Mouse (Mus musculus): ENCODE measurements around the gene Ppp1r27. TPM values are rescaled to one million over a fixed set of nuclear protein-coding genes. Genes with fewer than 3 reads are reported as not detected.
A peak's percentile ranks its signal among the peaks of the same experiment; 100 is the strongest.

The Ppp1r27 gene
- total and polyA plus RNA-seq, 3 experiments, result 0.40 to 0.83 (median 0.79) TPM

GRCm38 (mm10) chr11:120545964-120546363 lies 5.0 kb downstream of the Ppp1r27 start:
- DNase-seq, result no peak

DNA sequence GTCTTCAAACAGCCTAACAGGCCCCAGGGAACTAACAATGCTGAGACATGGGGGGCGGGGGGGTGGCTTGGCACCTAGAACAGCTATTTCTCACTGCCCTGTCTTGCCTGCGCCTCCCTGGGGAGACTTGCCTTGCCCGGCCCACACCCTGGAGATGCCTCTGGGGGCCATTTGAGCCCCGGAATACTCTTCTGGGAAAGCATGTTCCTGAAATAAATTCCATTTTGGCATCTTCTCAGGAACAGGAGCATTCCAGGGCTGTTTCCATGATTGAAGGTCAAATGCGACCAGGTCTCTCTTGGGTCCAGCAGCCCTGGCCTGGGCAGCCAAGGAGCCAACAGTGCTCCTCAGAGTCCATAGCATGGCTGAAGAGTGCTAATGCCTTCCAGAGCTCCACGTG lies 8.6 kb downstream of the Ppp1r27 start:
- DNase-seq, result peak; percentile 28

- no peak for DNase-seq
Measured at GRCm38 (mm10) chr11:120541907-120542306, 9.0 kb downstream of the Ppp1r27 start.

DNA sequence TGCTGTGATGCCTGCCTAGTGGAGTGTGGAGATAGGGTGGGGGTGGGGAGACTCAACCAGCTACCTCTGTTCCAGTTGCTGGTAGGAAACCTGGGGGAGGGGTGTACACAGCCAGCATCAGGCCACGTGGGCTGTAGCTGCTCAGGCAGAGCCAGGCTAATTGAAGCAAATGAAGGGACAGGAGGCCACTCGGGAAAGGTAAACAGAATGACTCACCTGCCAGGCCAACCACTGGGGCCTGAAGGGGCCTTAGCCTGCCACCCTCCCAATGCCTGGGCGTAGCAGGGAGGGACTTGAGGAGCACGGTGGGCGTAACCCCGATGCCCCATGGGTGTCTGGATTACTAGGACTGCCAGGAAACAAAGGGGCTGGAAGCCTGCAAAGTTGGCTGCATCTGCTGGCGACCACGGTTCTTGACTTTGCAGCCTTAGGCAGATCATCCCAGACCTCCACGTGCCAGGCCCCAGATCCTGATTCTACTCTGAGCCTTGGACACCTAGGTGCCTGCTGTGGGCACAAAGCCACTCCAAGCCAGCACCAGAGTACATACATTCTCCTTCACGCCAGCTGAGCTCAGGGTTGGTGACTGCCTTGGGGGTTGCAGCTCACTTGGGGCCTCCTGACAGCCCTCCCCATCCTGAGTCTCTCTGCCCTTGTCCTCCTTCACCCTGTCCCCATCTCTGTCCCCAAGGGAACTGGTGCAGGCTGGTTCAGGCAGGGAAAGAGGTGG lies 11.5 kb downstream of the Ppp1r27 start:
- DNase-seq, result no peak

DNA sequence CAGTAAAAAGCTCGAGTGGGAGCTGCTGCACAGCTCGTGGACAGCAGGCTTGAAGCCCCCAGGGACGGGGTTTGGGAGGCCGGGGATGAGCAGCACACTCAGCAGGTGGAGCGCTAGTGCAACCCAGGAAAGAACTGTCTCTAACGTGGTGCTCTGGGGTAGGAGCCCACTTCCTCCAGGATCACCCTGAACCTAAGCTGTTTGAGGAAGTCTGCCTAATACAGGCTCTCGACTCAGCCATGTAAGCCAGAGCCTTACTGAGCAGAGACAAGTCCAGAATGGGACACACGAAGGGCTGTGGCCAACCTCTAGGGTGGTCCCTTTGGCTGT lies 12.0 kb downstream of the Ppp1r27 start:
- no peak for DNase-seq

- peak; percentile 75 for DNase-seq
Measured at GRCm38 (mm10) chr11:120538485-120538884, 12.4 kb downstream of the Ppp1r27 start.

DNA sequence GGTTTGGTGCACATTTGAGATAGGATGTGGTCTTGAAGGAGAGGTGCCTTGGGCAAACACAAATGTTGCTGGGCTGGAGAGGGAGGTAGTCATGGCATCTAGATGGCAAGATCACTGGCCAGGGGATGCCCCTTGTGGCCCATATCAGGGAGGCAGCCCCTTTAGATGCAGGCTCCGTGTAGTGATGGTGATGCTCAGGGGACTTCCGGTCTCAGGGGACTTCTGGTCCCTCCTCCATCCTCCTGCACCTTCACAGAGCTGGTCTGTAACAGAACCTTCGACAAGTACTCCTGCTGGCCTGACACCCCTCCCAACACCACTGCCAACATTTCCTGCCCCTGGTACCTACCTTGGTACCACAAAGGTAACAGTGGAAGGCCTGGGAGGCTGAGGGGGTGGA lies 15.1 kb downstream of the Ppp1r27 start:
- DNase-seq, result no peak

GRCm38 (mm10) chr11:120535145-120535544 lies 15.8 kb downstream of the Ppp1r27 start:
- no peak for DNase-seq

DNA sequence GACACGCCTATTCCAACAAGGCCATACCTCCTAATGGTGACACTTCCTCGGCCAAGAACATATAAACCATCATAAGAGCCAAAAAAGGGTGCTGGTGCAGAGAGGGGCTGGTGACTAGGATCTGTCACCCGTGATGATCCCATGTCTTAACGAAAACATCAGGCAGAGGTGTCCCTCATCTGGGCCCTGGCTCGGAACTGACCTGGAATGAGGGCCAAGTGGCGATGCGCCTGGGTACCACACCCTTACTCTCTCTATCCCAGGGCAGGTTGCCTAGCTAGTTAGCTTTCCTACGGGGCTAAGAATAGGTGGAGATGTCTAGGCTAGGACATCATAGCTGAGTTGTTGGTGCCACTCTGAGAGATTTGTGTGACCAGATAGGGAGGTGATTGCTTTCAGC lies 16.8 kb downstream of the Ppp1r27 start:
- no peak for DNase-seq

- DNase-seq, result no peak
Measured at GRCm38 (mm10) chr11:120531646-120532045, 19.3 kb downstream of the Ppp1r27 start.

DNA sequence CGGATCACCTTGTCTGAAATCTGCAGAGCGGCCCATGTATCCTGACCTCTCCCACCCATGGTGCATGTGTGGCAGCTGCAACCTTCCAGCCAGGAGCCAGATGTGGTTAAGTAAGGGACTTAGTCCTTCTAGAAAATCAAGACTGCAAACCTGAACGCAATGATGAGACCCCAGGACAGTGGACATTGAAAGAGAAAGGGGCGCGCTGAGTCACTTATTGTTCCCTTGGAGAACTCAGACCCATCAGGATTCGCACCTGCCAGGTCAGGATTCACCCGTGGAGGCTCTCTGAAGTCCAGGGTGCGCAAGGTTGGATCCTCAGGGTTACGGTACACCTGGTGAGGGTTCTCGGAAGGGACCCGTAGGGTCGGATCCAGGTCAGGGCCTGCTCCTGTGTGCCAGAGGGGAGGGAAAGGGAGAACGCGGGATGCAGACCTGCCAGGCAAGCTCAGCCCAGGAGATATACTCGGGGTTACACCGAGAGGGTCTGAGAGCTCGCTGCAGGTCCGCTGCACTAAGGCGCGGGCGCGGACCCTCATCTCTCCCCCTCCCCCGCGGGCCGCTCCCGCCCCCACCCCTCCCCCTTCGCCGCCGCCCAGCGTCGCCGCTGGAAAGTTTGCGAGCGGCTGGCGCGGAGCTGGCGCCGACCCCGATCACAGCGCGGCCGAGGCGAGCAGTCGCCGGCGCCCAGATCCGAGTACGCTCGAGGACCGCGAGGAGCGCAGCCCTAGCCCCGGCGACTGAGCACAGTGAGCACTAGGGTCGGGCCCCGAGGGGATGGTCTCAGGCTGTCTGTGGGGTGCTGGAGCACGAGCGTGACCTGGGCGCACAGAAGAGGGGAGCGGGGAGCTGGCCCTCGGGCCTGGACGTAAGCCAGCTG lies 20.6 kb downstream of the Ppp1r27 start, which contains the start of gene Gcgr:
Gene Gcgr, plus strand, starts transcription at position 615 of the 880 bp plus-strand sequence.
- DNase-seq, result no peak

GRCm38 (mm10) chr11:120528903-120529302 lies 22.0 kb downstream of the Ppp1r27 start:
- DNase-seq, result no peak

GRCm38 (mm10) chr11:120527690-120528354 lies 23.1 kb downstream of the Ppp1r27 start:
- DNase-seq, result no peak

DNA sequence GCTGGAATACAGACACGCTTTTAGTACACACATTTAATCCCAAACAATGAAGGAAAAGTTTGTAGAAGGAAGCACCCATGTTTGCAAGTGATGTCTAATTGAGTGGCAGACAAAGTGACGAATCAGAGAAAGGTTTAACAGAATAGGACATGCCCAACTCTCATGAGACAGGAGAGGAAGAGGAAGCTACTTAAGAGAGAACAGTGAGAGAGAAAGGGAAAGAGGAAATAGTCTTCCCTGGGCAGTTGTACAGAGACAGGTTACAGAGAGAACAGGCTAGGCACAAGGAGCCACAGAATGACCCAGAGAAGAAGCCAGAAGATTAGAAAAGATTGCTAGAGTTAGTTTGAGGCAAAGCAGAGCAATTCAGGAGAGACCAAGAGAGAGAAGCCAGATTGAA lies 25.0 kb downstream of the Ppp1r27 start:
- no peak for DNase-seq

DNA sequence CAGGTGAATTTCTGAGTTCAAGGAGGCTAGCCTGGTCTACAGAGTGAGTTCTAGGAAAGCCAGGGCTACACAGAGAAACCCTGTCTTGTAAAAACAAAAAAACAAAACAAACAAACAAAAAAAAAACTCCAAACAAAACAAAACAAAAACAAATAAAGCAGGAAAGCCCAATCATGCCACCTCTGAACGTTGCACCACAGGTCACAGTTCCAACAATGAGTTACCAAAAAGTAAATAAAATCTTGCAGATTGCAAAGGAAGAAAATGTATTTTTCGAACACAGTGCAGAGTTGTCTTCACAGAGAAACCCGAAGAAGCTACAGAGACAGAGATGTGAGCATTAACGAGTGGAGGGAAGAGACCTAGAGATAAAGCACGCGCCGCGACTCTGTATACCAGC lies 28.4 kb downstream of the Ppp1r27 start:
- no peak for DNase-seq

GRCm38 (mm10) chr11:120520967-120521540 lies 29.9 kb downstream of the Ppp1r27 start:
- peak; percentile 48 for DNase-seq

GRCm38 (mm10) chr11:120520498-120520897 lies 30.4 kb downstream of the Ppp1r27 start:
- DNase-seq, result no peak

- peak; percentile 52 for DNase-seq
Measured at GRCm38 (mm10) chr11:120519738-120520137, 31.2 kb downstream of the Ppp1r27 start.

DNA sequence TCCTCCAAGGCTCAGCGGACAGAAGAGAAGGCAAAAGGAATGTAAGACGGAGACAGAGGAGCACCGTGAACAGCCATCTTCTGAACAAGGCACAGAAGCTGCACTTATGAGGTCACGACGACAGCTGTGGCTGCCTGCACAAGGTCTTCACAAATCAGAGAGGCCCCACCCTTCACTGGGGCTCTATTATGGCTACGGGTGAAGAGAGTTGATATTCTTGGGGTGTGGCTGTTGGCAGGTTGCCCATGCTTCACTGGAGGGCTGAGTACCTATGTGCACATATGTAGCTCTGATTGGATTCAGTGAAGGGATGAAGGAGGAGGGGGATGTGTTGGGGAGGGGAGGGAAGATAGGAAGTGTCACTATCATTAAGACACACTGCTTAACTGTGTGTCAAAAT lies 32.4 kb downstream of the Ppp1r27 start:
- DNase-seq, result no peak

- DNase-seq, result peak; percentile 52
Measured at GRCm38 (mm10) chr11:120518027-120518426, 32.9 kb downstream of the Ppp1r27 start.

DNA sequence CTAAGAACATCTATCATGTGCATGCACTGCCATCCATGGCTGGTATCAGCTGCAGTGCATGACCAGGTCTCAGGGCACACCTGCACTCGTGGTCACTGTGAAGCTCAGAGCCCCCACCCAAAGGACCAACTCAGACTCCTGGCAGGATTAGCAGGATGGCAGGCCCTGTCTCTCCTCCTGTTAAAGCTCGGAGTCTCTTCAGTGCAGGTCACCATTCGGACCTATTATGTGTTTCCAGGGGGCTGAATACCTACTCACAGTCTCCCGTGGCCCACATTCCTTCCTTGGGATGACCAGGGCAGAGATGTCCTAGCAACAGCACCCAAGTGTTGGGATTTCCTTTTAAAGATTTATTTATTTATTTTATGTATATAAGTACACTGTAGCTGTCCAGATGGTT lies 33.8 kb downstream of the Ppp1r27 start:
- no peak for DNase-seq

DNA sequence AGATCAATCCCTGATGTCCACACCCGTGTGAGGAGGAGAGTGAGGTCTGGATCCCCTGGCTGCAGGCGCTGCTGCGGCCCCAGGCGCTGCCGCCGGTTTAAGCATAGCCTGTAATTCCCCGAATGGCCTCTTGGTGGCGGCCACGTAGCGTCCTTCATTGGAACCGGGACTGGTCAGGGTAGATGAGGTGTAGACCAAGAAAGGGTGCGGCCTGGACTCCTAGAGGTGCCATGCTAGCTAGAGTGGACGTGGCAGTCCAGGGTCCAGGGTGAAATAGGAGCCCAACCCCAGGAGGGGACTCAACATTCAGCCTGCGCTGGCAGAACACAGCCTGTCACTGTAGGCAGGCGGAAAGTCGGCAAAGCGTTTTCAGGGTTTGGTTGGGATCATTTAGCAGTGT lies 35.3 kb downstream of the Ppp1r27 start:
- DNase-seq, result peak; percentile 89
